Mouse (Mus musculus) CH12.LX (cell line): ENCODE data around the gene Nudt22. TPM values are rescaled to one million over a fixed set of nuclear protein-coding genes. Genes with fewer than 3 reads are reported as not detected.

Experiments used
- DNase-seq: peaks from one replicate; pipeline ENCODE4 v3.0.0-alpha.2; 2013; ENCODE audit errors: extremely low read depth
- H3K27ac ChIP-seq: 2 replicates; pipeline ENCODE4 v1.5.1; 2012; ENCODE audit warnings: low read depth, mild to moderate bottlenecking, control low read depth, moderate library complexity; ENCODE audit not compliant: insufficient read depth
- H3K27me3 ChIP-seq: replicated peaks from 2 replicates; pipeline ENCODE3; 2012; ENCODE audit warnings: inconsistent platforms
- H3K36me3 ChIP-seq, 2 experiments: replicated peaks in 1 of 2; 2 replicates each; pipeline versions ENCODE3 to v1.6.1; 2012; ENCODE audit warnings: inconsistent platforms in 1 of 2, low read length in 1 of 2, mild to moderate bottlenecking in 1 of 2, mixed read lengths in 1 of 2, moderate library complexity in 1 of 2; ENCODE audit not compliant: control insufficient read depth in 1 of 2, insufficient read depth in 1 of 2
- H3K4me1 ChIP-seq, 2 experiments: 2 replicates each; pipeline ENCODE4 v1.6.1; 2012; ENCODE audit warnings: inconsistent platforms in 1 of 2, moderate library complexity in 1 of 2; ENCODE audit not compliant: insufficient read depth in 2 of 2, control insufficient read depth in 1 of 2
- H3K4me2 ChIP-seq: 2 replicates; pipeline ENCODE4 v1.6.1; 2012; ENCODE audit warnings: low read depth, mild to moderate bottlenecking, control low read depth; ENCODE audit not compliant: poor library complexity, insufficient read depth, severe bottlenecking
- H3K4me3 ChIP-seq, 3 experiments: fragments of 150-350 bp in 1 of 3; sonication (generic) in 1 of 3; replicated peaks in 1 of 3; 2 replicates each; pipeline versions ENCODE3 to v1.5.1; 2011 to 2012; ENCODE audit warnings: low read depth in 2 of 3, low read length in 2 of 3, mild to moderate bottlenecking in 2 of 3, moderate library complexity in 2 of 3, control low read depth in 1 of 3, improper control_type of control experiment in 1 of 3, inconsistent platforms in 1 of 3, mixed read lengths in 1 of 3; ENCODE audit not compliant: poor library complexity in 1 of 3
- H3K79me2 ChIP-seq: replicated peaks from 2 replicates; pipeline ENCODE4 v1.6.1; 2012; ENCODE audit warnings: mild to moderate bottlenecking, moderate library complexity; ENCODE audit not compliant: control insufficient read depth, poor library complexity, insufficient read depth, severe bottlenecking; ENCODE audit errors: extremely low read depth
- H3K9ac ChIP-seq: 2 replicates; pipeline ENCODE4 v1.6.1; 2012; ENCODE audit warnings: low read depth, mild to moderate bottlenecking, control low read depth, moderate library complexity; ENCODE audit not compliant: insufficient read depth
- H3K9me3 ChIP-seq: replicated peaks from 2 replicates; pipeline ENCODE3; 2012; ENCODE audit warnings: low read length, inconsistent platforms, mixed read lengths
- CHD2 ChIP-seq: IDR thresholded peaks from 2 replicates; pipeline ENCODE4 v1.6.1; 2011; ENCODE audit warnings: low read length, improper control_type of control experiment
- CTCF ChIP-seq, 2 experiments: IDR thresholded peaks in 1 of 2; conservative IDR thresholded peaks in 1 of 2; 2 replicates each; pipeline ENCODE4 v1.5.1; 2011 to 2012; ENCODE audit warnings: low read depth in 2 of 2, low read length in 2 of 2, improper control_type of control experiment in 1 of 2, inconsistent platforms in 1 of 2, mild to moderate bottlenecking in 1 of 2, moderate library complexity in 1 of 2
- ELF1 ChIP-seq: IDR thresholded peaks from 2 replicates; pipeline ENCODE4 v1.6.1; 2014; ENCODE audit warnings: low read depth, mild to moderate bottlenecking, inconsistent platforms, low read length, improper control_type of control experiment
- EP300 ChIP-seq: IDR thresholded peaks from 2 replicates; pipeline ENCODE4 v1.6.1; 2011; ENCODE audit warnings: low read length, improper control_type of control experiment
- GABPA ChIP-seq: IDR thresholded peaks from 2 replicates; pipeline ENCODE4 v1.6.1; 2012; ENCODE audit warnings: low read depth, low read length, improper control_type of control experiment, inconsistent platforms; ENCODE audit not compliant: insufficient replicate concordance
- JUND ChIP-seq: conservative IDR thresholded peaks from 2 replicates; pipeline ENCODE4 v1.6.1; 2011; ENCODE audit warnings: low read depth, low read length, improper control_type of control experiment
- MAFK ChIP-seq: IDR thresholded peaks from 2 replicates; pipeline ENCODE4 v1.6.1; 2011; ENCODE audit warnings: low read length, improper control_type of control experiment; ENCODE audit not compliant: insufficient replicate concordance
- MXI1 ChIP-seq: IDR thresholded peaks from 2 replicates; pipeline ENCODE4 v1.6.1; 2011; ENCODE audit warnings: mild to moderate bottlenecking, low read depth, low read length, improper control_type of control experiment
- MYC ChIP-seq: IDR thresholded peaks from 2 replicates; pipeline ENCODE4 v1.6.1; 2011; ENCODE audit warnings: low read depth, mild to moderate bottlenecking, improper control_type of control experiment, low read length
- POLR2AphosphoS2 ChIP-seq: IDR thresholded peaks from 2 replicates; pipeline ENCODE4 v1.6.1; 2011; ENCODE audit warnings: low read depth, low read length, improper control_type of control experiment
- SIN3A ChIP-seq: IDR thresholded peaks from 2 replicates; pipeline ENCODE4 v1.6.1; 2012; ENCODE audit warnings: low read length, improper control_type of control experiment, inconsistent platforms
- SMC3 ChIP-seq: IDR thresholded peaks from 2 replicates; pipeline ENCODE4 v1.6.1; 2011; ENCODE audit warnings: low read depth, low read length, improper control_type of control experiment
- TBP ChIP-seq: conservative IDR thresholded peaks from 2 replicates; pipeline ENCODE4 v1.6.1; 2011; ENCODE audit warnings: low read depth, low read length, improper control_type of control experiment
- TCF12 ChIP-seq: IDR thresholded peaks from 2 replicates; pipeline ENCODE4 v1.6.1; 2014; ENCODE audit warnings: low read depth, mild to moderate bottlenecking, inconsistent platforms, low read length, improper control_type of control experiment
- USF1 ChIP-seq: IDR thresholded peaks from 2 replicates; pipeline ENCODE4 v1.6.1; 2014; ENCODE audit warnings: low read depth, mild to moderate bottlenecking, inconsistent platforms, low read length, improper control_type of control experiment
- ZC3H11A ChIP-seq: IDR thresholded peaks from 2 replicates; pipeline ENCODE4 v1.6.1; 2012; ENCODE audit warnings: low read depth, mild to moderate bottlenecking, inconsistent platforms, low read length, improper control_type of control experiment
- ZKSCAN1 ChIP-seq: IDR thresholded peaks from 2 replicates; pipeline ENCODE4 v1.6.1; 2012; ENCODE audit warnings: low read depth, inconsistent platforms, low read length, improper control_type of control experiment, borderline replicate concordance
- ZMIZ1 ChIP-seq: IDR thresholded peaks from 2 replicates; pipeline ENCODE4 v1.6.1; 2012; ENCODE audit warnings: low read depth, mild to moderate bottlenecking, inconsistent platforms, low read length, improper control_type of control experiment
- ZNF384 ChIP-seq: IDR thresholded peaks from 2 replicates; pipeline ENCODE4 v1.6.1; 2012; ENCODE audit warnings: low read depth, low read length, improper control_type of control experiment, inconsistent platforms
- dilution Hi-C: fragments of 300-500 bp; cut with MboI; formaldehyde crosslinking; loops from 2 replicates; pipeline ENCODE4 v1.14.3; 2020; ENCODE audit warnings: low sequenced_read_pairs; ENCODE audit not compliant: extremely low pct_unique_long_range_greater_than_20kb, extremely low pct_ligation_motif_present
- in situ Hi-C: fragments of 300-500 bp; cut with MboI; formaldehyde crosslinking; loops from 3 replicates; pipeline ENCODE4 v1.14.3; 2019; ENCODE audit warnings: low sequenced_read_pairs, low pct_ligation_motif_present, low pct_unique_long_range_greater_than_20kb, mixed read lengths
- polyA plus RNA-seq: library from polyadenylated mRNA; unstranded; fragments of >175 nt; gene quantifications from 2 replicates; pipeline ENCODE4 v1.2.1, GENCODE M21; 2012; ENCODE audit warnings: low read depth; ENCODE audit not compliant: insufficient read length
- total RNA-seq, 2 experiments: library from RNA; depleted of rRNA; stranded (reverse); fragments of 300-350 nt in 1 of 2; fragments of >200 nt in 1 of 2; gene quantifications; 2 replicates each; pipeline ENCODE4 v1.2.3; 2012 to 2014

Nudt22 gene
- total and polyA plus RNA-seq, 3 experiments = 11.1 to 24.6 (median 11.2) TPM

DNA sequence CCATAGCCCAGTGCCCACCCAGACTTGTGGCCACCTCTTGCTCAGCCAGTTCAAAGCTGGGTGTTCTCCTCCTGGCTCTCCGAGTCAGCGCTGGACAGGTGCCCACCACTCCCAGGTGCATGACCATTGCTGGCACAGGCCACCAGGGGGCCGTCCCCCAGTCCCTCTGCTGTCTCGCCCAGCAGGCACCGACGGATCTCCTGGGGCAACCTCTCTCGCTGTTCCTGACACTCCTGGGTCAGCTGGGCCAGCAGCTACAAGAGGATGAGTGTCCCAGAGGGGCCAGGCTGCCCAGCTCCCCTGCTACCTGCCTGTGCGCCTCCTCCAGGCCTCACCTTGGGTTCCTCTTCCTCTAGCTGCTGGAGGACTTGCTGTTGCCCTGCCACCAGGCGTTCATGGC lies 41.9 kb downstream of the Nudt22 start:
- no peaks in the 10 kb centered on the region for H3K27me3 ChIP-seq
- H3K27ac ChIP-seq = no peak overlapping the region
- H3K79me2 ChIP-seq = no peaks in the 10 kb centered on the region
- H3K9ac ChIP-seq = no peak overlapping the region
- in situ Hi-C loops = no loop called here
- no peak for DNase-seq
- H3K36me3 ChIP-seq = peaks cover 40 to 98% of the 10 kb centered on the region in 2 experiments
- H3K9me3 ChIP-seq = no peaks in the 10 kb centered on the region
- peaks cover 12 to 23% of the 10 kb centered on the region in 2 experiments for H3K4me1 ChIP-seq
- no peak overlapping the region for H3K4me2 ChIP-seq
- no peak for TF ChIP-seq MYC
- peak in 1 of 2 experiments; percentile 53; a peak in 2 of 4 replicates for TF ChIP-seq CTCF (conservative IDR thresholded peaks at IDR 0.05 in 1 of 2, IDR thresholded peaks at IDR 0.05 in 1 of 2; ENCODE audit: low read depth in 2 of 2, low read length in 2 of 2)
- peak; percentile 44; the same call in 1 of the 2 replicates for TF ChIP-seq SMC3
- TF ChIP-seq, all 38 proteins: peak for 2
- H3K4me3 ChIP-seq = no peak overlapping the region
- dilution Hi-C loops = no loop called here

DNA sequence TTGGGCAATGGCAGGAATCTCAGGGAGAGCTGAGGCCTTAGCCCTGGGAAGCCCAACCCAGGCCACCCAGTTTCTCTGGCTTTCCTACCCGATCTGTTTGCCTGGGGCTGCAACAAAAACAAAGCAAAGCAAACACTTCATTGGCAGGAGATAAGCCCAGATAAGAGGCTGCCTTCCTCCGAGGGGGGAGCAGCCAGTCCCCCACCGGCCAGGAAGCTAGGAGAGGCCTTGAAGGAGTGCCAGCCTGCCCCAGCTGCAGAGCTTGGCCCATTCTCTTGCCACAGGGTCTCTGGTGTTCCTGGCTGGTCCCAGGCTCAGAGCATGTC lies 43.2 kb downstream of the Nudt22 start:
- dilution Hi-C loops = no loop called here
- no peaks in the 10 kb centered on the region for H3K27me3 ChIP-seq
- H3K36me3 ChIP-seq = peaks cover 35 to 97% of the 10 kb centered on the region in 2 experiments
- H3K27ac ChIP-seq = no peak overlapping the region
- H3K9ac ChIP-seq = no peak overlapping the region
- no peaks in the 10 kb centered on the region for H3K9me3 ChIP-seq
- no peaks in the 10 kb centered on the region for H3K79me2 ChIP-seq
- DNase-seq = no peak
- TF ChIP-seq MXI1 (no peak), TBP (no peak)
- TF ChIP-seq, all 38 proteins: peak for 0
- peaks cover 15 to 30% of the 10 kb centered on the region in 2 experiments for H3K4me1 ChIP-seq
- H3K4me3 ChIP-seq = no peak overlapping the region
- in situ Hi-C loops = no loop called here
- no peak overlapping the region for H3K4me2 ChIP-seq

- Histone ChIP-seq H3K4me1 (peaks cover 15 to 30% of the 10 kb centered on the region in 2 experiments), H3K9ac (no peak overlapping the region)
- TF ChIP-seq ELF1 (no peak), CTCF (conservative IDR thresholded peaks at IDR 0.05 in 1 of 2, IDR thresholded peaks at IDR 0.05 in 1 of 2; ENCODE audit: low read depth in 2 of 2, low read length in 2 of 2) (no peak), GABPA (no peak), ZMIZ1 (no peak), MAFK (no peak), ZC3H11A (no peak), MYC (no peak), USF1 (no peak), ZNF384 (no peak), CHD2 (no peak), POLR2AphosphoS2 (no peak), SMC3 (no peak), MXI1 (no peak), EP300 (no peak), TCF12 (no peak), SIN3A (no peak), JUND (no peak), ZKSCAN1 (no peak)
- TF ChIP-seq, all 38 proteins: peak for 0
- no peak overlapping the region for H3K4me2 ChIP-seq
- DNase-seq = no peak
- H3K36me3 ChIP-seq = peaks cover 30 to 93% of the 10 kb centered on the region in 2 experiments
- H3K9me3 ChIP-seq = no peaks in the 10 kb centered on the region
- no peaks in the 10 kb centered on the region for H3K79me2 ChIP-seq
- no peak overlapping the region for H3K27ac ChIP-seq
- no peak overlapping the region for H3K4me3 ChIP-seq
- in situ Hi-C loops = no loop called here
- H3K27me3 ChIP-seq = no peaks in the 10 kb centered on the region
- dilution Hi-C loops = no loop called here
Observed at GRCm38 (mm10) chr19:6951994-6952711, 43.8 kb downstream of the Nudt22 start.
